Mouse (Mus musculus): Measurements from ENCODE around the gene Alg14.
A peak's percentile ranks its signal among the peaks of the same experiment; 100 is the strongest.

Alg14 gene

GRCm38 (mm10) chr3:121282998-121283397 is 8.6 kb upstream of the Alg14 start, which contains the start of gene Tmem56:
Tmem56 (minus strand) TSS chr3:121283098.
- no peak for DNase-seq

DNA sequence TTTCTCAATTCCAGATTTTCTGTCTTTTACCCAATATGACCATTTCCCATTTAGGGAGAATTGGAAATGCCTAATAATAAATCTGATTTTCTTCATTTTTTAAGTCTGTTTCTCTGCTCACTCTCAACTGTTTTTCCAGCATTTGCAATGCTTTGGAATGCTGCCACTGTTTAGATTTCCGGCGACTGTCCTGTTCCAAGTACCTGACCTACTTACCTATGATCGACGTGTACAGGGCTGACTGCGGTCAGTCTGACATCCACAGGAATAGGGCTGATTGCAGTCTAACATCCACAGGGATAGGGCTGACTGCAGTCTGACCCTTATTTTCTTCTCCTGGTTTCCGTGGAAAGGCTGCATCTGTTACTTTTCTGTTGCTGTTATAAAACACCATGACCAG is 6.4 kb upstream of the Alg14 start:
- no peak for DNase-seq

- DNase-seq = no peak
Observed at GRCm38 (mm10) chr3:121287151-121287550, 4.4 kb upstream of the Alg14 start.

DNA sequence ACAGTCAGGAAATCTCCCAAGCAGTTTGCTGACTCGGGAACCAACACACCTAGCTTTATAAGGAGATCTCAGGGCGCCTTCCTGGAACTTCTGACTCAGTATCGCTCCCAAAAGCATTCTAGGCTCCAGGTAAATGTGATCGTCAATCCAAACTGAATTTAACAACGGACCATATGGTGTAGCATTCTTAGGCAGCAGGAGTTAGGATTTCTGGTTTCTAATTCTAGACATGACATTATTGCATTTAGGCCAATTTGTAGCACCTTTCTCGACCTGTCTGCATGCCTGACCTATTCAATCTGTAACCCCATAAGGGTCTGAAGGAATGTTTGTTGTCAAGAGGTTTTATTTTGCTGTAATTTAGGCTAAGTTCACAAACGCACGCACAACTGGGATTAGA is 892 bp upstream of the Alg14 start:
- no peak for DNase-seq

- DNase-seq = no peak
Observed at GRCm38 (mm10) chr3:121291225-121291559, 381 bp upstream of the Alg14 start.

DNA sequence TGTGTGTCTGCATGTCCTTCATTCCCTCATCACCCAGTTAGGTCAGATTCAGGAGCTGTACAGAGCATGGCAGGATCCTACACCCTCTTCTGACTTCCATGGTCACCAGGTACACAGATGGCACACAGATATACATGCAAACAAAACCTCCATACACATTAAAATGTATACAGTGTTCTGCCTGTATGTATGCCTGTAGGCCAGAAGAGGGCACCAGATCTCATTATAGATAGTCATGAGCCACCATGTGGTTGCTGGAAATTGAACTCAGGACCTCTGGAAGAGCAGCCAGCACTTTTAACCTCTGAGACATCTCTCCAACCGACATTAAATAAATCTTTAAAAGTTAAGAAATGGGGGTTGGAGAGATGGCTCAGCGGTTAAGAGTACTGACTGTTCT is 2.6 kb downstream of the Alg14 start:
- no peak for DNase-seq

GRCm38 (mm10) chr3:121306641-121307040 is 15.1 kb downstream of the Alg14 start:
- no peak for DNase-seq

- peak; percentile 66 to 67 for DNase-seq
Observed at GRCm38 (mm10) chr3:121307532-121308234, 16.1 kb downstream of the Alg14 start.

- DNase-seq = no peak
Observed at GRCm38 (mm10) chr3:121308935-121309334, 17.4 kb downstream of the Alg14 start.

- no peak for DNase-seq
Observed at GRCm38 (mm10) chr3:121309429-121309828, 17.9 kb downstream of the Alg14 start.

- DNase-seq = no peak
Observed at GRCm38 (mm10) chr3:121309896-121310714, 18.5 kb downstream of the Alg14 start.

DNA sequence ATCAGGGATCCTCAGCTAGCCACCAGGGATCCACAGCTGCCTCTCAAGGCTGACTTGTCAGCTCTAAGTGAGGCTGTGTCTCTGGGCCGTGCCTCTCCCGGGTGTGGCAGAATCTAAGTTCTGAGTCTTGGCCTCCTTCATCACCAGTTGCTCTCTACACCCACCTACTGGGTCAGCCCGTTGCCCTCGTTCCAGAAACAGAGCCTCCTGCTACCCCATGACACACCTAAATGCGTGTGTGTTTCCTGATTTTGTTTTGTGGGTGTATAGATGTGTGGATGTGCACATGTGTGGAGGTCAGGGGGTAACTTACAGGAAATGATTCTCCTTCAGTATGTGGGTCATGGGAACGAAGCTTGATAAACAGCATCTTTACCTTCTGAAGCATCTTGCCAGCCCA is 20.9 kb downstream of the Alg14 start:
- DNase-seq = peak; percentile 44 to 72

GRCm38 (mm10) chr3:121312979-121313378 is 21.4 kb downstream of the Alg14 start:
- DNase-seq = peak; percentile 31 to 57

DNA sequence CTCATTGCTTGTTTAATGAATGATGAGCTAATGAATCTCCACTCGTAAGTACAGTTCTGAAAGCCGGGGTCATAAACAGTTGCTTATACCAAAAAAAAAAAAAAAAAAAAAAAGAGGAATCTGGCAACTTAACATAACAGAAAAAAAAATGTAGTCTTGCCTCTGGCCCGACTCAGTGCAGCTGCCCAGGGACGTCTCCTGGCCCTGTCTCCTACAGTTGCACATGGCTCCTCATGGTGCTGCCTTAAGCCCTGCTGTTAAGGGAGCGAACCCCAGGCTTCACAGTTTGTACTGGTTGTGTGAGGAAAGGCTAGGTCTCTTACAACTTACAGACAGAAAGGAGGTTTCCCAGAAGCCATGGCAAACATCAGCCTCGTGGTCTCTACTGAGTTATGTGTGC is 22.6 kb downstream of the Alg14 start:
- no peak for DNase-seq

GRCm38 (mm10) chr3:121315498-121315897 is 23.9 kb downstream of the Alg14 start:
- DNase-seq = no peak

GRCm38 (mm10) chr3:121319906-121320305 is 28.3 kb downstream of the Alg14 start:
- DNase-seq = no peak

DNA sequence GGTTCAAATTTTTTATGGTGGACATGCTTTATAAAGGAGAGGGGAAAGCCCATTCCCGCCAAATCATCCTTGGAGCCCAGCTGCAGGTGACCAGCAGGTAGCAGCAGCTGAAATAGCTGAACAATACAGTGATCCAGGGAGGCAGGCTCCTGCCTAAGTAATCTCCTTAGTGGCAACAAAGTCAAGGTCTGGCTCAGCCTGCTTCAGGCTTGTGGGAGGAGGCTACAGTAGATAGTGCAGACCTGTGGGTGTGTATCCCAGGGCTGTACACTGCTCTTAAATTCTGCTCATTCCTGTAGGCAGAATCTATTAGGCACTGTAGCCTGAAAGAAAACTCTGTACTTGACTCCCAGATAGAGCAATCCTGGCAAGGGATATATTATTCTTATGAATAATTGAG is 29.3 kb downstream of the Alg14 start:
- no peak for DNase-seq

DNA sequence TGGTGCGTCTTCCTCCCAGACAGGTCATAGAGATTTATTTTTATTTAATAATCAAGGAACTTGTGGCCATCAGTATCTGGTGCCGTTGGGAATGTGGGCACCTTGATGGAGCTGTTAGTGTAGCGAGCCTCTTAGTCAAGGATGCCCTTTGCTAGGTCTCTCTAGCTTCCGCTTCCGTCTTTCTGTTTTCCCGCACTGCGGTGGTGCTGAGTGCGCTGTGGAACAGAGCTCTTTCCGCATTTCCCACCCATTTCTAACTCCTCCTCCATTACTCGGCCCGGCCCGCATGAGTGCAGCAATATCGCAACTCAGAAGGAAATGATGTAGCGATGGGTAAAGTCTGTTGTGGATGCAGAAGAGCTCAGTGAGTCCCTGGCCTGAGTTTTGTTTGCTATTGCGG is 31.8 kb downstream of the Alg14 start:
- no peak for DNase-seq

GRCm38 (mm10) chr3:121327406-121327805 is 35.8 kb downstream of the Alg14 start:
- DNase-seq = no peak

GRCm38 (mm10) chr3:121329647-121330046 is 38.1 kb downstream of the Alg14 start:
- peak in 1 of 2 experiments; percentile 43 for DNase-seq

- peak; percentile 35 to 37 for DNase-seq
Observed at GRCm38 (mm10) chr3:121330244-121330646, 38.7 kb downstream of the Alg14 start.

DNA sequence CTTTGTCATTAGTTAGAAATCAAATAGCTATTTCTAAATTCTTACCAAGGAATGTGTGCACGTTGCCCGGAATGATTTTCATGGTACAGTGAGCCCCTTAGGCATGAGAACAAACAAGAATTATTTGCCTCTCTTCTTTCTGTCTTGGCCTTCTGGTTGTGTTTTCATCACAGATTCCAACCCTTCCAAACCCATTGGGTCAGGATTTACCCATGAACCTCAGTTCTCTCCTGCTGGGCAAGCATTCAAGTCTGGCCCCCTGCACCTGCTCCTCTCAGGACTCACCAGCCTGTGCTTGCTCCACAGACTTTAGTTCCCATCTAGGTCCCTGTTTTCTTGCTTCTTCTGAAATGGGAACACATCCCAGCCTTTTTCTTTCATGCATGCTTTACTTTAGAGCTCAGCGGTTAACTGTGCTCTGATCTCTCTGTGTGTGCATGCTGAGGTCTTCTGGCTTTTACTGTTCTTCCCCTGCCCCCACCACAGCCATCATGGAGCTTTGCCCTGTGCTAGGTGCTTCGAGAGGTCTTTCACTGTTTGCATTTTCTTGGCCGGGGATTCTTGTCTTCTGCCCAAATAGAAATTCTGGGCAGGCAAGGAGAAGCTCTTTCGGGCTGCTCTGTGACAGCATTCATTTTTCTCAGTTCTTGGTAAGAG is 44.8 kb downstream of the Alg14 start:
- no peak for DNase-seq

DNA sequence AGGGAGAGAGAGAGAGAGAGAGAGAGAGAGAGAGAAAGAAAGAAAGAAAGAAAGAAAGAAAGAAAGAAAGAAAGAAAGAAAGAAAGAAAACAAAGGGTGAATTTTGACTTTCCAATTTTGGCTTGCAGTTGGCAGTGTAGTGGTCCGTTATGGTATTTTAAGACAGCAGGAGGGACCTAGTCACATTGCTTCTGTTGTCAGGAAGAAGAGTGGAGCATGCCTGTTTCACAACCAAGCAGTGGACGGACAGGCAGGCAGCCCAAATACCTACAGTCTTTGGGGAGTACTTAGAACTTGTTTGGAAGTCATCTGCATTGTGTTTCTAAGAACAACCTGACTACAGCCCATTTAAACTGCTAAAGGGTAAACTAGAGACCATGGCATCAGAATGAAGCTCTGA is 47.1 kb downstream of the Alg14 start:
- no peak for DNase-seq

GRCm38 (mm10) chr3:121340321-121340761 is 48.8 kb downstream of the Alg14 start:
- DNase-seq = no peak
